Mouse (Mus musculus) induced T-regulatory cell, adult 2 months (primary cell): ENCODE measurements around the gene Apobec2.

Experiments used
- DNase-seq: peaks from one replicate; pipeline ENCODE4 v3.0.0-alpha.2; 2012; ENCODE audit warnings: low read depth

Gene Apobec2

GRCm38 (mm10) chr17:48408526-48409291, 24.0 kb downstream of the Apobec2 start:
- DNase-seq, result peak; percentile 91

GRCm38 (mm10) chr17:48407910-48408525, 24.7 kb downstream of the Apobec2 start:
- no peak for DNase-seq

- DNase-seq, result no peak
Measured at GRCm38 (mm10) chr17:48407154-48407553, 25.6 kb downstream of the Apobec2 start.

GRCm38 (mm10) chr17:48404706-48405105, 28.0 kb downstream of the Apobec2 start:
- no peak for DNase-seq

GRCm38 (mm10) chr17:48403848-48404247, 28.9 kb downstream of the Apobec2 start:
- peak; percentile 64 for DNase-seq

- no peak for DNase-seq
Measured at GRCm38 (mm10) chr17:48402751-48403150, 30.0 kb downstream of the Apobec2 start.

- no peak for DNase-seq
Measured at GRCm38 (mm10) chr17:48401710-48402109, 31.0 kb downstream of the Apobec2 start.

GRCm38 (mm10) chr17:48392616-48393015, 40.1 kb downstream of the Apobec2 start:
- DNase-seq, result no peak

GRCm38 (mm10) chr17:48391446-48391845, 41.3 kb downstream of the Apobec2 start:
- no peak for DNase-seq

GRCm38 (mm10) chr17:48389442-48389841, 43.3 kb downstream of the Apobec2 start:
- no peak for DNase-seq

- no peak for DNase-seq
Measured at GRCm38 (mm10) chr17:48388666-48389065, 44.1 kb downstream of the Apobec2 start.

- DNase-seq, result no peak
Measured at GRCm38 (mm10) chr17:48385786-48386461, 46.8 kb downstream of the Apobec2 start.

GRCm38 (mm10) chr17:48379050-48379449, 53.7 kb downstream of the Apobec2 start:
- DNase-seq, result no peak

GRCm38 (mm10) chr17:48376102-48376501, 56.6 kb downstream of the Apobec2 start:
- DNase-seq, result no peak

- DNase-seq, result no peak
Measured at GRCm38 (mm10) chr17:48372987-48373386, 59.7 kb downstream of the Apobec2 start.

GRCm38 (mm10) chr17:48371621-48372020, 61.1 kb downstream of the Apobec2 start:
- DNase-seq, result no peak
